Mouse (Mus musculus) kidney, adult 2 months (tissue): ENCODE data around the gene Meis2. TPM values are rescaled to one million over a fixed set of nuclear protein-coding genes. Genes with fewer than 3 reads are reported as not detected.

Experiments
- DNase-seq: peaks from one replicate; pipeline ENCODE4 v3.0.0; 2021
- H3K27ac ChIP-seq: fragments of 200-500 bp; 2 replicates; pipeline ENCODE4 v1.5.1; 2012; ENCODE audit warnings: low read depth, low read length, control low read depth, inconsistent platforms; ENCODE audit not compliant: insufficient read depth
- H3K27me3 ChIP-seq: fragments of 200-500 bp; replicated peaks from 2 replicates; pipeline ENCODE4 v1.6.1; 2012; ENCODE audit warnings: mild to moderate bottlenecking, moderate library complexity, low read length, inconsistent platforms; ENCODE audit not compliant: control insufficient read depth, insufficient read depth
- H3K36me3 ChIP-seq: fragments of 200-500 bp; 2 replicates; pipeline ENCODE4 v1.6.1; 2012; ENCODE audit warnings: mild to moderate bottlenecking, moderate library complexity, low read length, inconsistent platforms; ENCODE audit not compliant: control insufficient read depth, insufficient read depth
- H3K4me1 ChIP-seq: fragments of 200-500 bp; 2 replicates; pipeline ENCODE4 v1.6.1; 2011; ENCODE audit warnings: low read length; ENCODE audit not compliant: control insufficient read depth, insufficient read depth
- H3K4me3 ChIP-seq: fragments of 200-500 bp; 2 replicates; pipeline ENCODE4 v1.5.1; 2011; ENCODE audit warnings: mild to moderate bottlenecking, low read depth, low read length, control low read depth; ENCODE audit not compliant: insufficient read depth
- CTCF ChIP-seq: fragments of 200-500 bp; conservative IDR thresholded peaks from 2 replicates; pipeline ENCODE4 v1.5.1; 2011; ENCODE audit warnings: low read depth, mild to moderate bottlenecking, control low read depth, low read length, moderate library complexity, mixed read lengths; ENCODE audit not compliant: insufficient read depth, insufficient read length
- POLR2A ChIP-seq: fragments of 200-500 bp; IDR thresholded peaks from one replicate; pipeline ENCODE4 v1.6.1; 2011; ENCODE audit warnings: low read depth, low read length, control low read depth
- WGBS: fragments of 180-500 bp; shearing (Covaris S2); methylation state at CpG from one replicate; pipeline ENCODE4 v1.1.7; 2018; 5-methylcytosine and 5-hydroxymethylcytosine counted together
- polyA plus RNA-seq: library from polyadenylated mRNA; depleted of rRNA; stranded (reverse); fragments of >200 nt; gene quantifications from 2 replicates; pipeline ENCODE4 v1.2.3, GENCODE M21; 2012

Gene Meis2
- polyA plus RNA-seq, 1 experiment, result 32.2 TPM

DNA sequence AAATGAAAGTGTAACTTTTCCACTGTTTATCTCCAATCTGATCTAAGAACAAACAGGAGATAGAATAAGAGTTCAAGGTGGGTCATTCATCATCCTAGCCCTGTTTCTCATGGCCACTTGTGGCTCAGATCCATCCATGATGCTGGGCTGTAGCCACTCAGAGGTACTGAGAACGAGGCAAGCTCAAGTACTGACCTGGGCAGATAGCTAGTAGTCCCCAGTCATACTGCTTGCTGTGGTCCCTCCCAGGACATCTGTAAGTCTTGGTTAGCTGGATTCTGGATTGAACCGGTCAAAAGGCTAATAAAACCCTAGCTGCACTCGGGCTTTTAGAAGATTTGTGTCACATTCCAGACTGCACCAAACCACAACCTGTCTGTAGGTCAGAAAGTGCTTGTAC is 12.1 kb upstream of the Meis2 start:
- H3K4me3 ChIP-seq, result no peak overlapping the region
- 50% methylated on average over 3 of the region's 3 CpGs for WGBS
- H3K27ac ChIP-seq, result no peak overlapping the region
- H3K36me3 ChIP-seq, result no peaks in the 10 kb centered on the region
- peak; percentile 6 for DNase-seq
- no peak for TF ChIP-seq POLR2A
- no peak for TF ChIP-seq CTCF
- H3K27me3 ChIP-seq, result peaks cover 2% of the 10 kb centered on the region
- no peaks in the 10 kb centered on the region for H3K4me1 ChIP-seq

DNA sequence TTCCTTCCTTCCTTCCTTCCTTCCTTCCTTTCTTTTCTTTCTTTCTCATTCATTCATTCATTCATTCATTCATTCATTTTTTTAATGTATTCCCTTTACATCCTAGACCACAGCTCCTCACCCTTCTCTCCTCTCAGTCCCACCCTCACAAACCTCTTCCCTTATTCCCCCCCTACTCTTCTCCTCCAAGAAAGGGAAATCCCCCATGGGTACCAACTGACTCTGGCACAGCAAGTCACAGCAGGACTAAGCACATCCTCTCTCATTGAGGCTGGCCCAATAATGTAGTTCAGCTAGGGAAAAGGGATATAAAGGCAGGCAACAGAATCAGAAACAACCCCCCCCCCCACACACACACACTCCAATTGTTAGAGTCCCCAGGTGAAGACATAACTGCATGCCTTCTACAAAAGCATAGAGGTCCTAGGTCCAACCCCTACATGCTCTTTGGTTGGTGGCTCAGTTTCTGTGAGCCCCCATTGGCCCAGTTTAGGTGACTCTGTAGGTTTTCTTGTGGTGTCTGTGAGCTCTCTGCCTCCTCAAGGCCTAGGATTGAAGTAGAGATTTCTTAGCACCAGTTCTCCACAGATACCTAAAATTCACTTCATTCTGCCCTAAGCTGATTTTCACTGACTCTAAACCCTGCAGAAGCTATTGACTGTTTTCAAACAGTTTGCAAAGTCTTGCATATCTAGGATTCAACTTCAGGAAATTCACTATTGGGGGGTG is 11.3 kb upstream of the Meis2 start:
- Histone ChIP-seq H3K4me3 (no peak overlapping the region), H3K27ac (no peak overlapping the region), H3K36me3 (no peaks in the 10 kb centered on the region), H3K4me1 (no peaks in the 10 kb centered on the region), H3K27me3 (peaks cover 2% of the 10 kb centered on the region)
- TF ChIP-seq CTCF (no peak), POLR2A (no peak)
- no peak for DNase-seq

DNA sequence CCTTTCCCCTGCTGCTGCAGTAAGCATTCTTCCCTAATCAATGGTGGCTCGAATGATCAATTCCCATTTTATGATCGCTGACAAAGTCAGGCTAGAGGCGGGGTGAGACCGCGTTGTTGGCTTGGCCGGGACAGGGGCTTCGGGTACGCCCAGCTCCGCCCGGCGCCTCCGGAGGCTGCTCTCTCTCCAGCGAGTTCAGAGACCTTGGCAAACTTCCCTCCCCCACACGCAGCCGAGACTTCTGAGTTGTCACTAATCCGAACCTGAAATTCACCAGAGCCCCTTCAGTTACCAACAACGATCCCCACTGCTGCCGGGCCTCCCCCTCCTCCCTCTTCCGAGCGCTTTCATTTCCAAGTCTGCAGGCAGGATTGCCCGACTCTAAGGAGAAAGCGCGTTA is 10.3 kb upstream of the Meis2 start:
- DNase-seq, result peak; percentile 79
- Histone ChIP-seq H3K27me3 (peaks cover 2% of the 10 kb centered on the region), H3K36me3 (no peaks in the 10 kb centered on the region), H3K4me3 (peak overlapping the region; percentile 42), H3K4me1 (no peaks in the 10 kb centered on the region), H3K27ac (peak overlapping the region; percentile 80)
- no peak for TF ChIP-seq CTCF
- no peak for TF ChIP-seq POLR2A
- under 1% methylated on average over 23 of the region's 23 CpGs for WGBS

GRCm38 (mm10) chr2:116075477-116075876 is 9.8 kb upstream of the Meis2 start:
- Histone ChIP-seq H3K27me3 (peaks cover 2% of the 10 kb centered on the region), H3K4me1 (no peaks in the 10 kb centered on the region), H3K36me3 (no peaks in the 10 kb centered on the region), H3K27ac (peak overlapping the region; percentile 80), H3K4me3 (peak overlapping the region; percentile 42)
- TF ChIP-seq POLR2A, result no peak
- TF ChIP-seq CTCF, result no peak
- peak; percentile 45 for DNase-seq
- WGBS, result 2% methylated on average over 20 of the region's 20 CpGs

DNA sequence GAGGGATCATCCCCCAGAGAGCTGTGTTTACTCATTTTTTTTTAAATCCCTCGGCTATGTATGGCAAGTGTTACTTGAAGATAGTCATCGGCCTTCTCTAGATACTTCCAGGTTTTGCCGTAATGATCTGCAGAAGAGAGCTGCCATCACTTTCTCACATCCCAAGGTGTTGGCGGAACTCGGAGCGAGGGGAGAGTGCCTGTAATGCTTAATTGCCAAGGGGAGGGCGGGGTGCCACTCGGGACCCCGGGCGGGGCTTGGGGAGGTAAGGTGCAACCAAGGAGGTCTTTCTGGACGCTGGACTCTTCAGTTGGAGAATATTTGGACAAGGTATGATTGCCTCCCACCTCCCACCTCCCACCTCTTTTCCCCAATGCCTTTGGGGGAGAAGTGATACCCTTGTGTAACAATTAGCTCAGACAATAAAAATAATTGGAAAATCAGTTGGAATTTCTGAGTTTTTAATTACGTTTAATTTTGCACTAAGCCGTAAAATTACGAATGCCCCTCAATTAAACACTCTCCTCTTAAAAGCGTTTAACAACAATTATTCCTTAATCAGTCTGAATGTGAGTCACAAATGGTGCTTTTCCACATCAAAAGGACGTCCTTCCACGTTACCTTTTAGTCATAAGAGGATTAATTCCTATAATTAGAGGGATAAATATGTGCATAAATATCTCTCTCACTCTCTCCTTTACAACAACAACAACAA is 9.2 kb upstream of the Meis2 start:
- DNase-seq, result no peak
- Histone ChIP-seq H3K4me1 (no peaks in the 10 kb centered on the region), H3K4me3 (peak overlapping the region; percentile 42), H3K27ac (peak overlapping the region; percentile 80; the same call in 1 of the 2 replicates), H3K27me3 (peaks cover 2% of the 10 kb centered on the region), H3K36me3 (no peaks in the 10 kb centered on the region)
- TF ChIP-seq CTCF (no peak), POLR2A (no peak)
- WGBS, result 19% methylated on average over 17 of the region's 17 CpGs

GRCm38 (mm10) chr2:116074061-116074460 is 8.4 kb upstream of the Meis2 start:
- no peak overlapping the region for H3K27ac ChIP-seq
- no peaks in the 10 kb centered on the region for H3K36me3 ChIP-seq
- no peak overlapping the region for H3K4me3 ChIP-seq

GRCm38 (mm10) chr2:116073311-116073904 is 7.8 kb upstream of the Meis2 start:
- Histone ChIP-seq H3K27ac (peak overlapping the region; percentile 4; the same call in 1 of the 2 replicates), H3K4me3 (no peak overlapping the region), H3K4me1 (no peaks in the 10 kb centered on the region), H3K27me3 (peaks cover 2% of the 10 kb centered on the region), H3K36me3 (no peaks in the 10 kb centered on the region)
- WGBS, result 45% methylated on average over 9 of the region's 9 CpGs
- peak; percentile 10 for DNase-seq
- TF ChIP-seq POLR2A (no peak), CTCF (no peak)

More at GRCm38 (mm10) chr2:116074061-116074460, 8.4 kb upstream of the Meis2 start:
- 55% methylated on average over 3 of the region's 3 CpGs for WGBS
- TF ChIP-seq CTCF, result no peak
- no peak for TF ChIP-seq POLR2A
- DNase-seq, result no peak
- Histone ChIP-seq H3K27me3 (peaks cover 2% of the 10 kb centered on the region), H3K4me1 (no peaks in the 10 kb centered on the region)
